Mouse (Mus musculus): ENCODE results near the gene Smad3. TPM values are rescaled to one million over a fixed set of nuclear protein-coding genes. Genes with fewer than 3 reads are reported as not detected.

Gene Smad3
- polyA plus RNA-seq, 1 experiment from 2014 or later: 7.7 TPM

- Histone ChIP-seq H3K4me1 (ENCODE audit: control insufficient read depth, insufficient read depth, low read depth, low read length) (peaks cover 44% of the 10 kb centered on the region), H3K27me3 (replicated peaks; ENCODE audit: control insufficient read depth, insufficient read depth, low read length) (no peaks in the 10 kb centered on the region), H3K9me3 (ENCODE audit: control insufficient read depth, low read length) (no peaks in the 10 kb centered on the region), H3K4me3 (ENCODE audit: low read length) (no peak overlapping the region), H3K9ac (ENCODE audit: low read depth, low read length) (no peak overlapping the region), H3K4me2 (ENCODE audit: low read length) (no peak overlapping the region), H3K36me3 (ENCODE audit: control insufficient read depth, insufficient read depth, low read length) (no peaks in the 10 kb centered on the region), H3K27ac (ENCODE audit: low read depth, low read length) (peak overlapping the region; percentile 9; the same call in 1 of the 2 replicates)
- ATAC-seq: no peak
- WGBS: 68% methylated on average over 14 of the region's 14 CpGs
These were observed 106.9 kb downstream of the Smad3 start for GRCm38 (mm10) chr9:63650905-63651304.

GRCm38 (mm10) chr9:63649841-63650545, 107.8 kb downstream of the Smad3 start:
- H3K27ac ChIP-seq (ENCODE audit: low read depth, low read length): no peak overlapping the region
- H3K4me3 ChIP-seq (ENCODE audit: low read length): no peak overlapping the region
- no peak for ATAC-seq
- peaks cover 42% of the 10 kb centered on the region for H3K4me1 ChIP-seq (ENCODE audit: control insufficient read depth, insufficient read depth, low read depth, low read length)
- no peaks in the 10 kb centered on the region for H3K36me3 ChIP-seq (ENCODE audit: control insufficient read depth, insufficient read depth, low read length)
- H3K27me3 ChIP-seq (replicated peaks; ENCODE audit: control insufficient read depth, insufficient read depth, low read length): no peaks in the 10 kb centered on the region
- 87% methylated on average over 8 of the region's 8 CpGs for WGBS
- H3K4me2 ChIP-seq (ENCODE audit: low read length): no peak overlapping the region
- no peaks in the 10 kb centered on the region for H3K9me3 ChIP-seq (ENCODE audit: control insufficient read depth, low read length)
- H3K9ac ChIP-seq (ENCODE audit: low read depth, low read length): no peak overlapping the region

- no peaks in the 10 kb centered on the region for H3K9me3 ChIP-seq (ENCODE audit: control insufficient read depth, low read length)
- H3K4me2 ChIP-seq (ENCODE audit: low read length): no peak overlapping the region
- H3K4me3 ChIP-seq (ENCODE audit: low read length): no peak overlapping the region
- 79% methylated on average over 9 of the region's 9 CpGs for WGBS
- peaks cover 29% of the 10 kb centered on the region for H3K4me1 ChIP-seq (ENCODE audit: control insufficient read depth, insufficient read depth, low read depth, low read length)
- no peaks in the 10 kb centered on the region for H3K36me3 ChIP-seq (ENCODE audit: control insufficient read depth, insufficient read depth, low read length)
- H3K27ac ChIP-seq (ENCODE audit: low read depth, low read length): no peak overlapping the region
- H3K27me3 ChIP-seq (replicated peaks; ENCODE audit: control insufficient read depth, insufficient read depth, low read length): no peaks in the 10 kb centered on the region
- H3K9ac ChIP-seq (ENCODE audit: low read depth, low read length): no peak overlapping the region
- no peak for ATAC-seq
These were observed 109.3 kb downstream of the Smad3 start for GRCm38 (mm10) chr9:63648520-63648918.

GRCm38 (mm10) chr9:63647581-63648519, 109.9 kb downstream of the Smad3 start:
- Histone ChIP-seq H3K4me2 (ENCODE audit: low read length) (no peak overlapping the region), H3K36me3 (ENCODE audit: control insufficient read depth, insufficient read depth, low read length) (no peaks in the 10 kb centered on the region), H3K4me3 (ENCODE audit: low read length) (no peak overlapping the region), H3K9me3 (ENCODE audit: control insufficient read depth, low read length) (no peaks in the 10 kb centered on the region), H3K4me1 (ENCODE audit: control insufficient read depth, insufficient read depth, low read depth, low read length) (peaks cover 23% of the 10 kb centered on the region), H3K27ac (ENCODE audit: low read depth, low read length) (no peak overlapping the region), H3K27me3 (replicated peaks; ENCODE audit: control insufficient read depth, insufficient read depth, low read length) (no peaks in the 10 kb centered on the region), H3K9ac (ENCODE audit: low read depth, low read length) (no peak overlapping the region)
- ATAC-seq: no peak
- WGBS: 81% methylated on average over 9 of the region's 9 CpGs

- no peak for ATAC-seq
- no peak overlapping the region for H3K27ac ChIP-seq (ENCODE audit: low read depth, low read length)
- 77% methylated on average over 8 of the region's 8 CpGs for WGBS
- no peaks in the 10 kb centered on the region for H3K27me3 ChIP-seq (replicated peaks; ENCODE audit: control insufficient read depth, insufficient read depth, low read length)
- H3K36me3 ChIP-seq (ENCODE audit: control insufficient read depth, insufficient read depth, low read length): peaks cover 6% of the 10 kb centered on the region
- no peak overlapping the region for H3K4me3 ChIP-seq (ENCODE audit: low read length)
- no peak overlapping the region for H3K4me2 ChIP-seq (ENCODE audit: low read length)
- no peaks in the 10 kb centered on the region for H3K9me3 ChIP-seq (ENCODE audit: control insufficient read depth, low read length)
- no peaks in the 10 kb centered on the region for H3K4me1 ChIP-seq (ENCODE audit: control insufficient read depth, insufficient read depth, low read depth, low read length)
- no peak overlapping the region for H3K9ac ChIP-seq (ENCODE audit: low read depth, low read length)
These were observed 112.7 kb downstream of the Smad3 start for GRCm38 (mm10) chr9:63645084-63645483.

- no peaks in the 10 kb centered on the region for H3K27me3 ChIP-seq (replicated peaks; ENCODE audit: control insufficient read depth, insufficient read depth, low read length)
- no peak overlapping the region for H3K4me2 ChIP-seq (ENCODE audit: low read length)
- ATAC-seq: no peak
- H3K9me3 ChIP-seq (ENCODE audit: control insufficient read depth, low read length): no peaks in the 10 kb centered on the region
- H3K9ac ChIP-seq (ENCODE audit: low read depth, low read length): no peak overlapping the region
- WGBS: 93% methylated on average over 6 of the region's 6 CpGs
- H3K36me3 ChIP-seq (ENCODE audit: control insufficient read depth, insufficient read depth, low read length): peaks cover 6% of the 10 kb centered on the region
- no peaks in the 10 kb centered on the region for H3K4me1 ChIP-seq (ENCODE audit: control insufficient read depth, insufficient read depth, low read depth, low read length)
- H3K4me3 ChIP-seq (ENCODE audit: low read length): no peak overlapping the region
- no peak overlapping the region for H3K27ac ChIP-seq (ENCODE audit: low read depth, low read length)
These were observed 113.8 kb downstream of the Smad3 start for GRCm38 (mm10) chr9:63644011-63644410.

- Histone ChIP-seq H3K9me3 (ENCODE audit: control insufficient read depth, low read length) (no peaks in the 10 kb centered on the region), H3K4me2 (ENCODE audit: low read length) (no peak overlapping the region), H3K27me3 (replicated peaks; ENCODE audit: control insufficient read depth, insufficient read depth, low read length) (no peaks in the 10 kb centered on the region), H3K27ac (ENCODE audit: low read depth, low read length) (no peak overlapping the region), H3K4me3 (ENCODE audit: low read length) (no peak overlapping the region), H3K36me3 (ENCODE audit: control insufficient read depth, insufficient read depth, low read length) (peaks cover 9% of the 10 kb centered on the region), H3K9ac (ENCODE audit: low read depth, low read length) (no peak overlapping the region), H3K4me1 (ENCODE audit: control insufficient read depth, insufficient read depth, low read depth, low read length) (no peaks in the 10 kb centered on the region)
- no peak for ATAC-seq
- WGBS: 93% methylated on average over 4 of the region's 4 CpGs
These were observed 115.7 kb downstream of the Smad3 start for GRCm38 (mm10) chr9:63641983-63642646.

GRCm38 (mm10) chr9:63636113-63636512, 121.7 kb downstream of the Smad3 start:
- no peak overlapping the region for H3K4me3 ChIP-seq (ENCODE audit: low read length)
- H3K9ac ChIP-seq (ENCODE audit: low read depth, low read length): no peak overlapping the region
- no peaks in the 10 kb centered on the region for H3K9me3 ChIP-seq (ENCODE audit: control insufficient read depth, low read length)
- no peak for ATAC-seq
- H3K4me1 ChIP-seq (ENCODE audit: control insufficient read depth, insufficient read depth, low read depth, low read length): no peaks in the 10 kb centered on the region
- no peak overlapping the region for H3K27ac ChIP-seq (ENCODE audit: low read depth, low read length)
- WGBS: 54% methylated on average over 7 of the region's 7 CpGs
- H3K27me3 ChIP-seq (replicated peaks; ENCODE audit: control insufficient read depth, insufficient read depth, low read length): no peaks in the 10 kb centered on the region
- H3K4me2 ChIP-seq (ENCODE audit: low read length): no peak overlapping the region
- H3K36me3 ChIP-seq (ENCODE audit: control insufficient read depth, insufficient read depth, low read length): peaks cover 9% of the 10 kb centered on the region

GRCm38 (mm10) chr9:63633334-63633733, 124.5 kb downstream of the Smad3 start:
- no peak for ATAC-seq
- no peaks in the 10 kb centered on the region for H3K27me3 ChIP-seq (replicated peaks; ENCODE audit: control insufficient read depth, insufficient read depth, low read length)
- H3K4me2 ChIP-seq (ENCODE audit: low read length): no peak overlapping the region
- WGBS: 44% methylated on average over 7 of the region's 7 CpGs
- no peak overlapping the region for H3K4me3 ChIP-seq (ENCODE audit: low read length)
- H3K27ac ChIP-seq (ENCODE audit: low read depth, low read length): no peak overlapping the region
- no peak overlapping the region for H3K9ac ChIP-seq (ENCODE audit: low read depth, low read length)
- no peaks in the 10 kb centered on the region for H3K9me3 ChIP-seq (ENCODE audit: control insufficient read depth, low read length)
- H3K4me1 ChIP-seq (ENCODE audit: control insufficient read depth, insufficient read depth, low read depth, low read length): no peaks in the 10 kb centered on the region
- H3K36me3 ChIP-seq (ENCODE audit: control insufficient read depth, insufficient read depth, low read length): peaks cover 14% of the 10 kb centered on the region

Data from hindbrain, embryonic 16.5 days (tissue).